Mouse (Mus musculus): ENCODE data around the gene Siah2. TPM values are rescaled to one million over a fixed set of nuclear protein-coding genes. Genes with fewer than 3 reads are reported as not detected.

The Siah2 gene
- total RNA-seq (2014; fragmentation: Nextera tagmentation) (6.0 and 14.6 TPM in 2 replicates), total RNA-seq (2017) (11.6 and 14.9 TPM in 2 replicates)

DNA sequence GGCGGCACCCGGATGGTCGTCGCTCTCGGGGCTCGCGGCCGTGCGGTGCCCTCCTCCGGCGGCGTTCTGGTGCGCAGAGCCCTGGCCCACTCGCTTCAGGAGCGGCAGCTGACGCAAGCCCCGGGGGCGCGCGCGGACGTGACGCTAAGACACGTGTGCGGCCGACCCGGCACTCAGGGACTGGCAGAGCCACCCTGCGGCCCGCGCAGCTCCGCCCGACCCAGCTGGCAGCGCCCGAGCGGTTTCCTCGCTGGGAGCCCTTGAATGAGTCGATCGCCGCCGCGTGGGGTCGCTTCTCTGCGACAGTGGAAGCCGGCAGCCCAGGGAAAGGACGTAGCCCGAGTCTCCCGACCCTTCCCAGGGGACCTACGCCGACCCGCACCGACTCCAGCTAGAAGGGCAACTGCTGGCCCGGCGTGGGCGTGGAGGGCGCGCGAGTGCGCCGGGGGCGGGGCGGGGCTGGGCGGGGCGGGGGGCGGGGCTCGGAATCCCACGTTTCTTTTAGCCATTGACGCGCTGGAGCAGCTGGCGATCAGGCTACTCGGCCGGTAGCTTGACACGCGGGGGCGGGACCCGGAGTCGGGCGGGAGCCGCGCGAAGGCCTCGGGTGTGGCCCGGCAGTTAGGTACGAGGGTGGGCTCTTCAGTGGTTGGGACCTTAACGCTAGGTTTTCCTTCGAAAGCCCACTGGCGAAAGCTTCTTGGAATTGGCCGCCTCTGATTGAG, at the start of gene Siah2:
Gene Siah2 (minus strand): TSS at position 404 of the 725 bp plus-strand sequence.
- ATAC-seq (replicated peaks; ENCODE audit: low FRiP score, low TSS enrichment, poor library complexity, severe bottlenecking), result peak; percentile 81

DNA sequence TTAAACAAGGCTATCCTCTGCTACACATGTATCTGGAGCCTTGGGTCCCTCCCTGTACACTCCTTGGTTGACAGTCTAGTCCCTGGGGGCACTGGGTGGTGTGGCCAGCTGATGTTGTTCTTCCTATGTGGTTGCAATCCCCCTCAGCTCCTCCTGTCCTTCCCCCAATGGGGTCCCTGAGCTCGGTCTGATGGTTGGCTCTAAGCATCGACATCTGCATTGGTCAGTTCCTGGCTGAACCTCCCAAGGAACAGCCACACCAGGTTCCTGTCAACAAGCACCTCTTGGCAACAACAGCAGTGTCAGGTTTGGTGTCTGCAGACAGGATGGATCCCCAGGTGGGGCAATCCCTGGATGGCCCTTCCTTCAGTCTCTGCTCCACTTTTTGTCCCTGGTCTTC, 47.3 kb upstream of the Siah2 start:
- ATAC-seq (replicated peaks; ENCODE audit: low FRiP score, low TSS enrichment, poor library complexity, severe bottlenecking), result no peak

DNA sequence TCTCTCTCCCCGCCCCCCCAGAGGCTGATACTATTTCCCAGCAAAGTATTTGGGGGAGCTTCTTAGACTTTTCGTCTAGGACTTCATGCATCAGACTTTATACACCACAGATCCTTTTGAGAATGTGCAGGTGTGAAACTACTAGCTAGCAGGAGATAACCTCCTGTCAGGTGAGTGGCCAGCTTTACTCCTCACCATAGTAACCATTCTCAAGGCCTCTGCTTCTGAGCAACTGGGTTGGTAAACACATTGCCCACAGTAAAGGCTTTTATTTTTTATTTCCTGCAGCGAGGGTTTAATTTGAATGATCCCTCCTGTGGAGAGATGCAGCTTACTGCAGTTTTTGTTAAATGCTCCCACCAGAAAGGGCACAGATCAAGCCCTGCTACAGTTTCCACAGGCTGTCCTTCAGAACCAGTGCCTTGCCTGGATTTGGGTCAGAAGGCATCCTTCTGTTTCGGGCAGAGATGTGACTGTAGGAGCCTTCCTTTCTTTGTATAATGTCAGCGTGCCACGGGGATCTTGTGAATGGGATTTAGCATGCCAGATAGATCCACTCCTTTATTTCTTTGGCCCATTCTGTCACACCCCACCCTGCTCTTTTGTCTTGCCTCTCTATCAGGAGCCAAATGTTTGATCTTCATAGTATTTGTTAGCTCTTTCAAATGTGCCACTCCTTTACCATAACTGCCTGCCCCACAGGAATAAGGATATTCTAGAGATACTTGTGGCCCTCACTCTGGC, 46.3 kb upstream of the Siah2 start:
- no peak for ATAC-seq (replicated peaks; ENCODE audit: low FRiP score, low TSS enrichment, poor library complexity, severe bottlenecking)

DNA sequence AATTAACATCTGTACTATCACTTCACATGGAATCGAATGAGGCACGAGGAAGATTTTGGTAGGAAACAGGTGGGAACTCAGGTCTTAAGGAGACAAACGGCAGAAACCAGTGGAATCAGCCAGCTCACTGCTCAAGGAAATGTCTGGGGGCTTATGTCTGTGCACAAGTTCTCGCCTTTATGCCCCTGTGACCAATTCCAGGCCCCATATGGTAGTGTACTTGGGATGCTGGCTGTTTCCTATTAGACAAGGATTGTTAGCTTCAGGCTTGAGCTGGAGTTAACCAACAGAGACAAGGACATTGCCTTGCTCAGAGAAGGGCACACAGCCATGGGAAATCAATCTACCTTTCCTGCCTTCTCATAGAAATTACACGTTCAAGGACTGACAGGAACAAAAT, 39.3 kb upstream of the Siah2 start:
- ATAC-seq (replicated peaks; ENCODE audit: low FRiP score, low TSS enrichment, poor library complexity, severe bottlenecking), result no peak

DNA sequence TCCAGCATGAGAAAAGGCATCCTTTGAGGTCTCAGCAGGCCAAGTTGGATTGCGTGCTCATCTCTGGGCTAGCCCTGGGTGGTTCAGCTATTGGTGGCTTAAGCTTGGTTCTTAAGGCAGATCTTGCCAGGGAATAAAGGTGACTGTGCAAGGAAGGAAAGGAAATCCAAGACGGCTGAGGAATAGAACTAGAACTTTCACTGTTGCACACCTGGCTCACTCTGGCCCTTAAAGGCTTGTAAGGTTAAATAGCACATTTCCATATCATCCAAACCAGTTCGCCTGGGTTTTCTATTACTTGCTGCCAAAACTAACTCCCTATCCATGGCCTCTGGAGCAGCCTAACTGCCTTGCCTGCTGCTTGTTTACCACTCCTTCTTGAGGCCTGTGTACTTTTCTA, 38.4 kb upstream of the Siah2 start:
- no peak for ATAC-seq (replicated peaks; ENCODE audit: low FRiP score, low TSS enrichment, poor library complexity, severe bottlenecking)

DNA sequence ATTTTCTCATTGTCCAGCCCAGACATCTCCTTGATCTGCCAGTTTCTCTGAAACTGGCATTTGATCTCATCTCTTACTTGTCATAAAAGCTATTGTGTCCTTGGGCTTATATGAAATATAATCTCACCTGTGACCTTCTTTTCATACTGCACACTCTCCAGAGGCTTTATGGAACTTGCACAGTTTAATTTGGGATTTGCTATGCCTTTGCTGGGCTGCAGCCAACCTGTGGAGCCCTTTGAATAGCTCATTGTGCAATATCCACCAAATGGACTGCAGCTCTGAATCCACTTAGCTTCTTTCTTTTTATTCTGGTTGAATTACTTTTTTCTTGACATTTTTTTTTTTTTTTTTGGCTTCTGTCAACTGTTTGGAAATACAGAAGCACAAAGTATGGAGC, 37.3 kb upstream of the Siah2 start:
- ATAC-seq (replicated peaks; ENCODE audit: low FRiP score, low TSS enrichment, poor library complexity, severe bottlenecking), result no peak

DNA sequence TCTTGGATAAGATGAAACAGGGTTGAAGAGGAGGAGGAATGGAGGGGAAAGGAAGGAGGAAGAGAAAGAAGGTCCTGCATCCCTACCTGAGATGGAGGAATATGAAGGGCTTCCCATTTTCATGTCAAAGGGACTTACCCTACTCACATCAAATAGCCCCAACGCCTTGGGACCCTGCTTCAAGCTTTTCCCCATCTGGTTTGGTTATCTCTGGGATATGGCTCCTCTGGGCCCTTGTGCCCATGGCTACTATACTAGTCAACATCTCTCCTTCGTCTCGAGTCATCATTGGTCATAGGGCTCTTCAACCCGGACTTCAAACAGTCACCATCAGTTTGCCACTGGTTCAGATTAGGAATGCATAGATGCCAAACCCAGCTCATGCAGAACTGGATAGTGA, 35.4 kb upstream of the Siah2 start:
- ATAC-seq (replicated peaks; ENCODE audit: low FRiP score, low TSS enrichment, poor library complexity, severe bottlenecking), result no peak

DNA sequence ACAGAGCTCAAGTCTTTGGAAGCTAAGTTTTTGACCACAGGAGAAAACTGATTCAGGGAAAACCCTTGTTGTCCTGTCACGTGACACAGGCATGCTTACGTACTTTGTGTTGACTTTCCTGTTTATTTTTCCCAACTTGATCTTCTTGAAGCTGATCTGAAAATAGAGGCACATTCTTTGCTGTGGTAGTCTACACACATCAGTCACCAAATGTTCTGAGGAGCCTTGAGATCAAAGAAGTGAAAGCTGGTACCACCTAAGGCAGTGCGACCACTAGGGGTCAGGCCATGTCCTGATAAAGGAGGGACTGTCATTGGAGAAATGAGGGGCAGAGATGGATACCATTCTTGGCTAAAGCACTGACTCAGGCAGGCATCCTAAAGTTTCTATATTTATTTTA, 34.8 kb upstream of the Siah2 start:
- ATAC-seq (replicated peaks; ENCODE audit: low FRiP score, low TSS enrichment, poor library complexity, severe bottlenecking), result 0 out of 2 replicates have a peak, but pooled peaks have one; percentile 44

DNA sequence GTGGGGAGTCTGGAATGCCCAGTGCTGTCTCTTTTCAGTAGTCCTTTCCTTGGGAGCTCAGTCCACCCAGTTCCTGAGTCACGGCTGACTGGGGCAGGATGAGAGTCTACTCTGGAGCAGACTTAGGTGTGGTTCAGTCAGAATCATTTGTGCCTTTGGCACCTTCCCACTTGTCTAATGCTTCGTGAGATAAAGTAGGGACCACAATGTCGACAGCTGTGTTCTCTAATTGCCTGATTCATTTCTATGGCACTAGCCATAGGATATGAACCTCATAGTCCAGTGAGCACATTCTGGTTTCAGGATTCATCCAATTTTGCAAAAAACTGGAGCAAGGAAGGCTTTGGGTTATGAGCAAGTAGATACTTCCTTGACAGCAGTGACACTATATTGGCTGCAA, 34.2 kb upstream of the Siah2 start:
- ATAC-seq (replicated peaks; ENCODE audit: low FRiP score, low TSS enrichment, poor library complexity, severe bottlenecking), result no peak

DNA sequence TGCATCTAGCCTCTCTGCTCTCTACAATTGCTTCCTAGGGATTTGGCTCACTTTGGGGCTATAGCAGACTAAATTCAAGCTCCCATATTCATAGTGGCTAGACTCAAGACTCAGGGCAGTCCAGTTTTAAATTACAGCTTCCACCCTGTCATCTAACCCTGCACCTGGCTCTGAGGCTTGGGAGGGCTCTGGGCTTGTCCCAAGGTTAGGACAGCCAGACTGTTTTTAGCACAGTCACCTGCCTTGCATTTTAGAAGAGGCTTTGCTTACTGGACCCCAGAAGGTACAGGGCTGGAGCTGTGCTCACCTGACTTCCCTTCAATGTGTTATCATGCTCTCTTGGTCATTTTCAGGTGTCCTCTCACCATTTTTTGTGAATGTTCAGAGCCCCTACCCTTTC, 32.6 kb upstream of the Siah2 start:
- no peak for ATAC-seq (replicated peaks; ENCODE audit: low FRiP score, low TSS enrichment, poor library complexity, severe bottlenecking)

DNA sequence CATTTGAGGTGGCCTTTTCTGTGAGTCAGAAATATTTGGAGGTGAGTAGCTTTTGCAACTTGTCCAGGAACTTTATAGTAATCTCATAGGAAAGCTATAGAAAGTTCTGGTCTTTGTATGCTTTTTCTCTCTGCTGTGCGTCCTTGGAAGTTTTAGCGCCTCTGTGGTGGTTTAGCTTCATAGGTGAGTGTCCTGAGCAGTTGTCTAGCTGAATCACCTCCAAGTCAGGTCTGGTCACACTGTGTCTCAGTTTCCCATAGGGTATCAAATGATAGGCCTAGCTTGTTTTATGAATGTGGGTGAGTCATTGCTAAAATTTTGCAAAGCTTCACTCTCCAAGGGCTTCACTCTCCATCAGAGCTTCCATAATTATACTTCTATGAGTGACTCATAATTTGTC, 31.5 kb upstream of the Siah2 start:
- no peak for ATAC-seq (replicated peaks; ENCODE audit: low FRiP score, low TSS enrichment, poor library complexity, severe bottlenecking)

DNA sequence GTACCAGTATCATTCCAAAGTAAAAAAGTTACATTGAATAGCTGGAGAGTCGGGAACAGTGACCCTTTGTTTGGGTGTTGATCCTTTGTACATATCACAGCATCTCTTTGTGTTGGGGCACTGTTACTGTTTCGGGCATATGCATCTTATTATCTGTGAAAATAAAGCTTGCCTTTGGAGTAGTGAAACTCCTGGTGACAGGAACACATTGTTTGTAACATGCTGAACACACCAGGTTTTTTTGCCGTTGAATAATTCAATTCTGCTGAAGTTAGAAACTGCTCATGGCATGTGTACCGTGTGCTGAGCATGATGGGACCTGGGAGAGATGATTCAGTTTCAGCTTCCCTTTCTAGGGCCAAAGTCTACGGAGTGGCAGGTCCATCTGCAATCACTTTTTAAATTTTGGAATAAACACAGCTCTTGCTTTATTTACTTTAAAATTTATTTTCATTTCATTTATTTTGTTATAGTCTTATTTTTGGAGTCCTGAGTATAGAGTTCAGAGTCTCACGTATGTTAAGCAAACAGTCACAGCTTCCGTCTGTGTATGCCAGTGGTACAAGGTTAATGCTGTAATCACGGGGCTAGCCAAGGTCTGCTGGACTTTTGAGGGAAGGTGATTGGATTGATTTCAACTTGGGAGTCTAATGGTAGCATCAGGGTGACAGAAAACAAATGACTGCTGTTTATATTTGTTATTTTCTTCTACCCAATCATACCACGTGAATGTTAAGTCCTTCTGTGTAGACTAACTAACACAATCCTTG, 27.4 kb upstream of the Siah2 start:
- ATAC-seq (replicated peaks; ENCODE audit: low FRiP score, low TSS enrichment, poor library complexity, severe bottlenecking), result no peak

DNA sequence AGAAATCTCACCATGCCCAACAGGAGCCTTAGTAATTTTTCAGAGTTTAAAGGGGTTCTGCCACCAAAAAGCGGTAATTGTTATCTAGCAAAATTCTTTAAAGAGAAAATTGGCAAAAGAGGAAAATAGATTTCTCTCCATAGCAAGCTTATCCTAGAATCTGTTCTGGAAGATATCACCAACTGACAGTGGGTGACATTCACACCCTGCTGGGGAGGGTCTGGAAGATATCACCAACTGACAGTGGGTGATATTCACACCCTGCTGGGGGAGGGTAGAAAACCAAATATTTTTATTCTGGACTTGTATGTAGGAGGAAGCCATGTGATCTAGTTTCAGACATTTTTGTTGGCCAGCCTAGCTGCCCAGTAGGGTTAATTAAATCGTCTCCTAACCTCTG, 24.5 kb upstream of the Siah2 start:
- ATAC-seq (replicated peaks; ENCODE audit: low FRiP score, low TSS enrichment, poor library complexity, severe bottlenecking), result no peak

DNA sequence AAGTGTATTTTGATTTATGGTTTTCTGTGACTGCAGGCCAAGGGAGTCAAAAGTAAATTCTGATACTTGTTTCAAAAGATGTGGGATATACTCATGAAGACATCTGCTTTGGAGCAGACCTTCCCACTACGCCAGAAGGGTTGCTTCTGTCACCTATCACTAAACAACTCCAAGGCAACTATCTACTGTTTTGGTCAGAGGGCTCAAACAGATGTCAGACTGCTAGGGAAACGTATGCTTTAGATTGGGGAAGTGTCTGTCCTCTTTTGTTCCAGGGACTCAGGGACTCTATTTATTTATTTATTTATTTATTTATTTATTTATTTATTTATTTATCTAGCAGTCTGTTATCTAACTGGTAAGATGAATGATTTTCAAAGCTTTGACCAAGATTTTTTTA, 22.6 kb upstream of the Siah2 start:
- peak; percentile 60; the same call in 1 of the 2 replicates for ATAC-seq (replicated peaks; ENCODE audit: low FRiP score, low TSS enrichment, poor library complexity, severe bottlenecking)

DNA sequence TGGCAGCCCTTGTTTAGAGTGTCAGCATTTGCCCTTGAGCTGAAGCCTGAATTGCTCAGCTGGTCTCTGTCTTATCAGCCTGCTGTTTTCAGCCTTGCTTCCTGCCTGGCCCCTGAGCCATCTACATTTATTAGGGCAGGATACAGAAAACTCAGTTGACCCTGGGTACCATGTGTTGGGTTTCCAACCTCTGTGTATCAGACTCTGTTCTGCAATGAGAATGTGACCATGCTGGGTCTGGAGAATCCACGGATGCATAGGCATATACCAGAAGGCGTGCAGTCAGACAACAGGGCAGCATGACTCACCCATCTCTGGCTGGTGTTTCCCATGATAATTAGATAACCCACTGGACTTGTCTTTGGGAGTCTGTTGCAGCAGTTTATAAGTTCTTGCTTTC, 21.8 kb upstream of the Siah2 start:
- peak; percentile 61 for ATAC-seq (replicated peaks; ENCODE audit: low FRiP score, low TSS enrichment, poor library complexity, severe bottlenecking)

DNA sequence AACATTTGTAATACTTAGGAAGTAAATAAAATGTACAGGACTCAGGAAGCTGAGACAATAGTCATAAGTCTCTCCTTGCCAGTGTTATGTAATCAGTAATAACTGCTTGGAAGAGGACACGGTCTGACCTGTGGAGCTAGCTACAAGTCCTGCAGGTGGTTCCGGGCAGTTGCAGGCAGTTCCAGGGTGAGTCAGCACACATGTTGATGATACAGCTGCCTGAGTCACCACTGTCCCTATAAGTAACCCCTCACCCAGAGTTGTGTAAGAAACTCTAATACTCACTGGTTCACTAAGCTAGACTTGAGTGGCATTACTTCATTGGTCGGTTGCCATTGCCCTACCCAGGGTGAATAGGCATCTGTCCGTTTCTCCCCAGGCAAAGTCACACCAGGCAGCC, 21.0 kb upstream of the Siah2 start:
- ATAC-seq (replicated peaks; ENCODE audit: low FRiP score, low TSS enrichment, poor library complexity, severe bottlenecking), result no peak

DNA sequence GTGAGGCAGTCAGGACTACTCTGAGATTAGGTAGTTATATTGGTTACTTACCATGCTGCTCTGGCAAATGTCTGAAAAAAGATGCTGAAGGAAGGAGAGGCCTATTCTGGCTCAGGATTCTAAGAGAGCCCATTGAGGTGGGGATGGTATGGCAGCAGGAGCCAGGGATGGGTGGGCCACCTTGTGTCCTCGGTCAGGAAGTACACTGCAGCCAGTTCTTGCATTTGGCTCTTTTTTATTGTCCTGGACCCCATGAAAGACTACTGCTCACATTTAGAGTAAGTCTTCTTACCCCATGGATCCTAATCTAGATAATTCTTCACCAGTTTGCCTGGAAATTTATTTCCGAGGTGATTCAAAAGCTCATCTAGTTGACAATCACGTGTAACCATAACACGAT, 12.3 kb upstream of the Siah2 start:
- no peak for ATAC-seq (replicated peaks; ENCODE audit: low FRiP score, low TSS enrichment, poor library complexity, severe bottlenecking)

DNA sequence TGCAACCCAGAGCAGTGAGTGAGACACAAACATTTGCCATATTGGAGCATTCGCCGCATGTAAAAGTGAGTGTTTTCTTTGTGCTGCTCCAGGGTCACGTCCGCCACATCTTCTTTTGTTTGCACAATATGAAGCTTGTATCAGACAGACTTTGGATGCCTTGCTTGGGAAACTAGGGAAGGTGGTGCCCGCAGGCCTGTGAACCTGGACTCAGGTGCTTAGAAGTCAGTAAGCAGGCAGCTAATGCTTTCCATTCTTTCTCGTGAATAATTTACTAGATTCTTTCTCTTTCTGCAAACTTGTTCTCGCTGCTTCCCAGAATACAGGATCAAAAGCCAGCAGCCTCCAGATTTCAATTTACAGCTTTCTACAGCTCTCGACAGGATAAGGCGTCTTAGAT, 11.5 kb upstream of the Siah2 start:
- ATAC-seq (replicated peaks; ENCODE audit: low FRiP score, low TSS enrichment, poor library complexity, severe bottlenecking), result no peak

DNA sequence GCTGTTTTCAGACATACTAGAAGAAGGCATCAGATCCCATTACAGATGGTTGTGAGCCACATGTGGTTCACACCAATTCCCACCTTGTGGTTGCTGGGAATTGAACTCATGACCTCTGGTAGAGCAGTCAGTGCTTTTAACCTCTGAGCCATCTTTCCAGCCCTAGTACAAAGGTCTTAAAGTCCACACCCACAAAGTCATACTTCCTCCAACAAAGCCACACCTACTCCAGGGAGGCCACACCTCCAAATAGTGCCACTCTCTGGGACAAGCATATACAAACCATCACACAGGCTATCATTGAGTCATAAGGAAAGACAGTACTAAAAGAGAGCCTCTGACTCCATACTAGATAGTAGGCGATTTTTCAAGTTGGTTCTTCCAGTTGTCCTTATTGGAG, 10.1 kb upstream of the Siah2 start:
- ATAC-seq (replicated peaks; ENCODE audit: low FRiP score, low TSS enrichment, poor library complexity, severe bottlenecking), result no peak

DNA sequence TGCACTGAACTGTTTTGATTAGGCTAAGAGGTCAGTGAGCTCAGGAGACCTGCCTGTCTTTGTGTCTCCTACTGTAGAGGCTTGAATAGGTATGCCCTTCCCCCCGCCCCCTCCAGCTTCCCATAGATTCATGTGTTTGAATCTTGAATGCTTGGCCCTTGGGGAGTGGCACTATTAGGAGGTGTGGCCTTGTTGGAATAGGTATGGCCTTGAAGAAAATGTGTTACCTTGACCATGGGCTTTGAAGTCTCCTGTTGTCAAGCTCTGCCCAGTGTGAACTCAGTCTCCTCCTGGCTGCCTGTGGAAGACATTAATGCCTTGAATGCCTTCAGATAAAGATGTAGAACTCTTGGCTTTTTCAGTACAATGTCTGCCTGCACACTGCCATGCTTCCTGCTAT, 9.2 kb upstream of the Siah2 start:
- no peak for ATAC-seq (replicated peaks; ENCODE audit: low FRiP score, low TSS enrichment, poor library complexity, severe bottlenecking)
